Mouse (Mus musculus) fibroblast of lung, adult 2 months (primary cell): ENCODE measurements around the gene Gsto1.
A peak's percentile ranks its signal among the peaks of the same experiment; 100 is the strongest.

Experiments used
- DNase-seq: peaks from one replicate; pipeline ENCODE4 v3.0.0-alpha.2; 2011; ENCODE audit warnings: low read depth

Gsto1 gene

GRCm38 (mm10) chr19:47857957-47858942 is 3.5 kb downstream of the Gsto1 start:
- no peak for DNase-seq

GRCm38 (mm10) chr19:47859180-47859579 is 4.4 kb downstream of the Gsto1 start:
- DNase-seq, result no peak

GRCm38 (mm10) chr19:47862581-47862980 is 7.8 kb downstream of the Gsto1 start:
- DNase-seq, result no peak

GRCm38 (mm10) chr19:47864051-47864450 is 9.3 kb downstream of the Gsto1 start:
- DNase-seq, result no peak

- no peak for DNase-seq
Measured at GRCm38 (mm10) chr19:47864721-47865120, 10.0 kb downstream of the Gsto1 start.

DNA sequence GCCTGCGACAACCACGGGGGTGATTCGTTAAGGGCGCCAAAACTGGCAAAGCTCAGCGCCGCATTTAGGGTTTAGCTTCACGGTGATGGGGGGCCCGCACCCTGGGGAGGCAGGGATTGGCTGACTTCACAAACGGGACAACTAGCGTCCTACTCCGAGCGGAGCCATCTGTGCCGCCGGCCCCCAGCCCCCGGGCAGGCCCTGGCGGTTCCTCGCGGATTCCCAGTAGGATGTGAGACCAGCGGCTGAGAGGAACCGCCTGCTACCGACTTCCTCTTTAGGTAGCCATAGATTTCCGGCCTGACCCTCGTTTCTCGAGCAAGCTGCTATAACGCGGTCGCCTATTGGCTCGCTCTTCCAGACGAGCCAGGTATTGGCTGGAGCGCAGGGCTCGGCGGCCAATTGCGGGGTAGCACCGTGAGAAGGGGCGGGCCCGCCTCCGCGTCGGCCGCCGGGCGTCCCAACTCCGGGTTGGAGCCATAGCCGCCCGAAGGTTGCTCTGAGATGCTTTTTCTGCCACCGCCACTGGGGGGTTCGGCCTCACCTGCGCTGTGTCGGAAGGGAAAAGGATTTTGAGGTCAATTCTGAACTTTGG is 10.7 kb downstream of the Gsto1 start, which contains the start of gene Gsto2:
TSS of gene Gsto2 (plus strand) at position 182 of the 595 bp plus-strand sequence.
- peak; percentile 85 for DNase-seq

- no peak for DNase-seq
Measured at GRCm38 (mm10) chr19:47867628-47868175, 12.9 kb downstream of the Gsto1 start.

GRCm38 (mm10) chr19:47868951-47869350 is 14.2 kb downstream of the Gsto1 start:
- DNase-seq, result no peak

- no peak for DNase-seq
Measured at GRCm38 (mm10) chr19:47869516-47869915, 14.7 kb downstream of the Gsto1 start.

DNA sequence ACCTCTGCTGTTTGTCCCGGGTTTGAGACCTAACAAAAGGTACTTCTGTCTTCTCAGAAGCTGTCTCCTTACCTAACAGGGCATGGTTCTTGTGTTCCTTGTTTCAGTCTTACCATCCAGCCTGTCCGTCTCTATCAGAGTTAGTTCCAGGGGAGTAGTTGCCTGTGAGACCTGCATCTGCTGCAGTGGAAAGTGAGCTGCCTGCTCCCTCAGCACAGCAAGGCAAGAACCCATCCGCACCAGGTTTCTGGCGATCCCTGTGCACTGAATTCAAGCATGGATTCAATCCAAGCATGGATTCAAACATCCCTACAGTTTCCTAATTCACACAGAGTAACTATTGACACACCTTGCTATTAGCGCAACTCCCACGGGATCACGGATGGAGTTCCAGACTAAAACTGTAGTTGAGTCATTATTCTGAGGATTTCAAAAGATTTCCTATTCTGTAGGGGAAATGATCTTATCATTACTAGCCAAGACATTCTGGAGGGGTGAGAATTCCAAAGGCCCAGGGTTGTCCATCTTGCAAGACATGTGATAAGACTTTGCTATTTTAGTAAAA is 15.4 kb downstream of the Gsto1 start:
- no peak for DNase-seq

DNA sequence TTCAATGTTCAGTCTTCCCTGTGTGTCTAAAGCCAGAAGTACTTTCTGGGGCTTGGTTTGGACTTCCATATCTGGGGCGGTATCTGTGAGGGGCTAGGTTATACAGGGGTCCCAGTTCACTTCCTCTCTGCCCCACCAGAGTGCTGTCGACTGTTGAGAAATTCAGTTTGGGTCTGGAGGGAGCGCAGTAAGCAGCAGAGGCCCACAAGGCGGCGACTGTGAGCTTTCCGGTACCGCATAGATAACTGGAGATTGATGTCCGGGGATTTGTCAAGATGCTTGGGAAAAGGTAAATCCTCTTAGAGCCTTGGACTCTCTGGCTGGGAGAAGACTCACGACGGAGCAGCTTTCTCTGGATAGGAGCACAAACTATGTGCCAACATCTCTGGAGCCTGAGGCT is 16.7 kb downstream of the Gsto1 start:
- no peak for DNase-seq

- no peak for DNase-seq
Measured at GRCm38 (mm10) chr19:47876252-47876651, 21.5 kb downstream of the Gsto1 start.

DNA sequence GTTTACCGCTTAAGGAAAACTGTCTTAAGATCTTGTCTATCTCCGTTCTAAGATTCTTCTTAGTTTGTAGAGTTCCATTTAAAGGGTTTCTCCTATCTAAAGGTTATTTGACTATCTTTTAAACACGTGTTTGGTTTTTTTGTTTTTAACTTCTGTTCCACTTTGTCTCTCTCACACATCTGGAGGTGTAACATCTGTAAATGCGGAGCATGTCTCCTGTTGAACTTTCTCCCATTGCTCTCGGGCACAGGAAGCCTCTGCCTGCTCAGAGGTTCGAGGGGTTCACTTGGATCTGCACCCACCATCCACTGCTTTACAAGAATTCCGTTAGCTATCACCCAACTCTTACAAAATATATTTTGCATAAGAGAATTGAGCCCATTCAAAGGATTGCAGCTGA is 26.8 kb downstream of the Gsto1 start:
- DNase-seq, result no peak

GRCm38 (mm10) chr19:47882151-47882881 is 27.5 kb downstream of the Gsto1 start:
- no peak for DNase-seq

GRCm38 (mm10) chr19:47882882-47883254 is 28.1 kb downstream of the Gsto1 start:
- DNase-seq, result no peak

DNA sequence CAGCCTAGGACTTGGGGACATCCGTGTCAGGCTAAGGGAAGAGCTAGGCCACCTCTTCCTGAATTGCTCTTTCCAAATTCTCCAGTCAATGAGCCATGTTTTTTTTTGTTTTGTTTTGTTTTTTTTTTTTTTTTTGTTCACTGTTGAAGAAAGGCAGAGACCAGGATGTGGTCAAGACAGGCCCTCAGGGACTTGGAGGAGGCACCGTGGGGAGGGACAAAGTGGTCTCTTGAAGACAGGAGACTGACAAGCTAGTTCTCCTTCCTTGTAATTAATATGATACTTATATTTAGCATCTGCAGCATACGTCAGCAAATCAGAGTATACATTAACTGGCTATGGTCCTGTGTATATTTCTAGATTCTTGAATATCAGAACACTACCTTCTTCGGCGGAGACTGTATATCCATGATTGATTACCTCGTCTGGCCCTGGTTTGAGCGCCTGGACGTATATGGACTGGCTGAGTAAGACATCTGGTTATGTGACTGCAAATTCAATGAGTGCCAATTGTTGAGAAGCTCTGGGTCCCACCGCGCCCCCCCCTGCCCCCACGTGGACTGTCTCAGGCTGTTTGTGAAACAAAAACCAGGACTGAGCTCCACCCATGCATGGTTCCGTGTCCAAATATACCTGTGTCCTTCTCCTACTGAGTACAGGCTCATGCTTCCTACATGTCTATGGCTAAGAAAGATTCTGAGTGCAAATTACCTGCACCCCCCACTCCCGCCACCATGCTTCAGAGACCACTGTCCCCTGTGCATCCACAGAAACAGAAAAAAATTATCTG is 29.7 kb downstream of the Gsto1 start:
- DNase-seq, result no peak

GRCm38 (mm10) chr19:47885191-47885743 is 30.5 kb downstream of the Gsto1 start:
- DNase-seq, result no peak

GRCm38 (mm10) chr19:47885886-47886285 is 31.1 kb downstream of the Gsto1 start:
- DNase-seq, result no peak

DNA sequence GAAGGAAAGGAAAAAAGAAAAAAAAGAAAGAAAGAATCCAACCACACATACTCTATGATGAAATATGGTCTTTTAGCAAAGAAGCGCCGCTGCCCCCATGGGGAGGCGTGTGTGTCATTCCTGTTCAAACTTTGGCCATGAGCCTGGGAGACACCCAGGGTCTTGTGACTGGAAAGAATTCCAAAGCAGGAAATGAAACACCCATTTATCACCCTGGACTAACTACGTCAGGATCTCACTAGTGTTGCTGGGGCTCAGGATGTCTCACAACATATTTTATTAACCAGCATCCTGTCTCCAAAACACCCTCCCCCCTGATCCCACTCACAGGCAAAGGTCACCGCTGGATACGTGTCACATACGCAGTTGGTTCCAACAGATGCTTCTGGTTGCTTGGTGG is 31.8 kb downstream of the Gsto1 start:
- DNase-seq, result no peak

DNA sequence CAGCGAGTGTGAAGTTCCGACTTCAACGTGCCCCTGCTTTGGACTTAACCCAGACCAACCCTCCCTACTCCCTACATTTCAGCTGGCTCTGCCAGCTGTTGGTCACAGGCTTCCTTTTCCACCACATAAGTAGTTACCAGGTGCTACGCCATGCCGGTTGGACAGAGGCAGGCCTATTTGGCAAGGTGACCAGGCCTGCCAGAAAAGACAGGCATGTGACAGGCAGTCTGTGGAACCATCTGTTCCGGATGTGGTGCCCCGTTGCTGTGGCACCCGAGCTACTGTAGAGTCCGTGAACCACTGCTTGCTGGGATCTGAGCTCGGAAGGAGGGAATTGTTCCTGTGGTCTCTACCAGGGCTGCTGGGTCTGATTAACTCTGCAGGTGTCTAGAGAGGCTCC is 32.6 kb downstream of the Gsto1 start:
- DNase-seq, result no peak

DNA sequence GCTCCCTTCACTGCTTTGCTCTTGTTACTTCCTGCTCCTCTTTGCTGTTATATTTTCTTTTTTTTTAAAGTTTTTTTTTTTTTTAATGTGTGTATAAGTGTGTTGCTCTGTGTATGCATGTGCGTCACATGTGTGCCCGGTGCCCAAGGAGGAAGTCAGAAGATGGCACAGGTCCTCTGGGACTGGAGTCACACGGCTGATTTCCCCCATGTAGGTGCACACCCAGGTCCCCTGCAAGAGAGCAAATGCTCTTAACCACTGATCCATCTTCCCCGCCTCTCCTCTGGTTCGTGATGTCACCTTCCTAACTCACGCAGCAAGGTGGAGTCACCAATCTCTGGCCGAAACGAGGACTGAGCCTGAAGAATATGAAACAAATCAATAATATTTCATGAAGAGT is 33.3 kb downstream of the Gsto1 start:
- DNase-seq, result no peak
